Mouse (Mus musculus): ENCODE data around the gene Olfr690. TPM values are rescaled to one million over a fixed set of nuclear protein-coding genes. Genes with fewer than 3 reads are reported as not detected.

Olfr690 gene
- not detected for polyA plus RNA-seq (2017; shearing (Covaris generic))

DNA sequence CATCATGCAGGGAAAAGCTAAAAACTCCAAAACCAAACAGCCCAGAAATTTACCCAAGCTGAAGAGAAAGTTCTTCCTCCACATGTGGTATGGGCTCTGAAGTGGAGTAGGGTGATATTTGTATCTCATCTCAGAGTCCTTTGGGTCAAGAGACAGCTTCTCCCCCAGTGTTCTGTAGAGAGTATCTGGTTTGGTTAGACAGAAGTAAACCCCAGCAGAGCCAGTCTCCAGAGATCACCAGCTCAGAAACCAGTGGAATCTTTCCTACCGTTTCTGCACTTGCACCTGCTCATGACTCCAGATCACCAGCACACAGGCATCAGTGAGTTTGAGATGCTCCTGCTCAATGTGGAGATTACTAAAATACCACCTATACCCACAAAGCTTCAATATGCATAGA, at the start of gene Olfr690:
Gene Olfr690 (minus strand): TSS at position 101 of the 400 bp plus-strand sequence.

GRCm38 (mm10) chr7:105374866-105375265, 41.0 kb upstream of the Olfr690 start, which contains the start of gene Gm5901:
TSS of gene Gm5901 (plus strand) at chr7:105375038.

DNA sequence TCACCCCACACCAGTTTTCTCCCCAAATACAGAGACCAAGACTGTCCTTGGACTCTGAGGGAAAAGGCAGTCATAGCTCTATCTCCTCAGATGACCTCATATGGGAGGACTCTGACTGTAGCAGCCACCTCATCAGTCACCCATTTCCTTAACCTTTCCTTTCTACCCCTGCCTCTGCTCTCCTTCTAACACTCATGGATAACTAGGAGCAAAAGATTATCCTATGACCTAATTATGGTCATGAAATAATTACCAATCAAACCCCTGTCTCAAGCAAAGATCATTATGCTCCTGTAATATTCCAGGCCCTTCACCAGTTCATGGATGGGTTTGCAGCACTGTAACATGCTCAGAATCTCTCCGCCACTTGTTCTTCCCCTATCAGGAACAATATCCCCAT, 34.0 kb upstream of the Olfr690 start, which contains the start of gene Olfr692:
Gene Olfr692 (plus strand): TSS at position 301 of the 400 bp plus-strand sequence.

DNA sequence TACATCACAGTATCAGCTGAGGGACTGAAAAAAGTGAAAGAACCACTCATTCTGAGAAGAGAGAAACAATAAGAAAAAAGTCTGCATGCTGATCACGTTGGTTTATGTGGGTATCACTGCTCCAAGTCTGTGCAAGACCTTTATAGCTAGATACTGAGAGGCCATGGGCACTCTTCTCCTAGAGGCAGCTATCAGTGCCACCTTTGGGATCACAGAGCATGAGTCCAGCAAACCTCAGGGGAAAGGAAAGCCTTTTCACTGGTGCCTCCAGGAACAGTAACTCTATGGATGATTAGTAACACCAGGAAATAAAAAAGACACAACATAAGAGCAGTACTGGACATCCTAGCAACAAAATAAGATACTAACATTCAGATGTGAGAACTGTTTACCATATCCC, 8.3 kb upstream of the Olfr690 start, which contains the start of gene Olfr691:
Gene Olfr691 (minus strand): TSS at position 101 of the 400 bp plus-strand sequence.

GRCm38 (mm10) chr7:105310865-105311264, 23.0 kb downstream of the Olfr690 start, which contains the start of gene Olfr689:
TSS of gene Olfr689 (plus strand) at chr7:105311165.

GRCm38 (mm10) chr7:105287795-105288194, 46.1 kb downstream of the Olfr690 start, which contains the start of gene Olfr688:
TSS of gene Olfr688 (plus strand) at chr7:105288095.

Other genes starting within 250 kb of the Olfr690 start
- not detected for gene Olfr680-ps1, start 241.3 kb downstream of the Olfr690 start, polyA plus RNA-seq (2017; shearing (Covaris generic))
- gene Olfr681, start 217.3 kb downstream of the Olfr690 start, polyA plus RNA-seq (2017; shearing (Covaris generic)), result not detected
- gene Olfr683, start 187.1 kb downstream of the Olfr690 start, polyA plus RNA-seq (2017; shearing (Covaris generic)), result not detected
- 0.12 TPM for gene Olfr684, start 170.5 kb downstream of the Olfr690 start, polyA plus RNA-seq (2017; shearing (Covaris generic))
- not detected for gene Olfr685, start 148.1 kb downstream of the Olfr690 start, polyA plus RNA-seq (2017; shearing (Covaris generic))
- gene Olfr686, start 126.6 kb downstream of the Olfr690 start, polyA plus RNA-seq (2017; shearing (Covaris generic)), result not detected
- gene Olfr688, start 46.0 kb downstream of the Olfr690 start, polyA plus RNA-seq (2017; shearing (Covaris generic)), result not detected
- 0.17 TPM for gene Olfr689, start 22.9 kb downstream of the Olfr690 start, polyA plus RNA-seq (2017; shearing (Covaris generic))
- gene Olfr691, start 8.2 kb upstream of the Olfr690 start, polyA plus RNA-seq (2017; shearing (Covaris generic)), result 0.43 TPM
- gene Olfr692, start 34.1 kb upstream of the Olfr690 start, polyA plus RNA-seq (2017; shearing (Covaris generic)), result not detected
- gene Gm5901, start 40.9 kb upstream of the Olfr690 start, polyA plus RNA-seq (2017; shearing (Covaris generic)), result not detected
- gene Fam160a2, start 66.0 kb upstream of the Olfr690 start, polyA plus RNA-seq (2017; shearing (Covaris generic)), result 57.6 TPM
- not detected for gene Cnga4, start 70.5 kb upstream of the Olfr690 start, polyA plus RNA-seq (2017; shearing (Covaris generic))
- not detected for gene Cckbr, start 91.6 kb upstream of the Olfr690 start, polyA plus RNA-seq (2017; shearing (Covaris generic))
- gene Cavin3, start 148.2 kb upstream of the Olfr690 start, polyA plus RNA-seq (2017; shearing (Covaris generic)), result not detected
- 18.3 TPM for gene Smpd1, start 220.3 kb upstream of the Olfr690 start, polyA plus RNA-seq (2017; shearing (Covaris generic))
- gene Apbb1, start 247.5 kb upstream of the Olfr690 start, polyA plus RNA-seq (2017; shearing (Covaris generic)), result 8.5 TPM